Mouse (Mus musculus): ENCODE measurements around the gene Mog. TPM values are rescaled to one million over a fixed set of nuclear protein-coding genes. Genes with fewer than 3 reads are reported as not detected.

Gene Mog
- not detected for total RNA-seq (2021)
- long read RNA-seq, experiment 1, result 0 reads
- long read RNA-seq, experiment 2, result 0 reads

DNA sequence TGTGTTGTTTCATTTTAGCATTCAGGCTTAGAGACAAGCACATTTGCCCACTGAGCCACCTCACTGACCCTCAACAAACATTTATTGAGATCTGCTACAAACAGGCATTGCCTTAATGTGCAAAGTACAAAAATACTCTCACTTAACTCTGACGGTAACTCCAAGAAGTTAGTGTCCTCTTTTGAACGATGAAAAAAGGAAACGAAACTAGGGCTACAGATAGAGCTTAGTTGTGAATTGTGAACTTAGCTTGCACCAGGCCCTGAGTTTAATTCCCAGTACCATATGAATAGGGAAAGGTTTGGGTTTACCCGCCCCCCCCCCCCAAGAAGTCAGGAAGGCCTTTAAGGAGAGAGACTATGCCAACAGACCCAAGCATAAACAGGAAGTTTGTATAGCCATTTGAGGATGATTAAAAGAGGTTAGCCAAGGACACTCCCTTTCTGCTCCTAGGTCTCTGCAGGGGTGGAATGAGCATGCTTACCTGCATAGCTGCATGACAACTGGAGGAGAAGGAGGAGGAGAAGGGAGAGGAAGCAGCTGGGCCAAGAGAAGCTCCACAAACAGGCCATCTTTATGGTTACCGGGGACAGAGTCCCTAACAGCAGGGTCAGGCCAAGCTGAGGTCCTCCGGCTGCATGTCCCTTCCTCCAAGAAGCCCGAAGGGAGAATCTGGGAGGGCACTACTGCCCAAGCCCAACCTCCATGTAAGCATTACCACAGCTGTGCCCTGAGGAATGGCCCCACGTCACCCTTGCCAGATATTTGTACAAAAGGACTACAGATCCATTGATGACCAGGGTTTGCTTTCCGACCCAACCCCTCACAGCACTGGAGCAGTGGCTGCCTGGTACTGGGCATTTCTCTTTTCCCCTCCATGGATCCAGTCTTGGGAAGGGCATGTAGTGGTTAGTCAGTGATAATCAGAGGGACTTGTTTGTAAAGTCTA is at the start of gene Mog:
Gene Mog, minus strand, starts transcription at position 771 of the 949 bp plus-strand sequence.
- no peak for DNase-seq (ENCODE audit: low spot score in 2 of 2)

DNA sequence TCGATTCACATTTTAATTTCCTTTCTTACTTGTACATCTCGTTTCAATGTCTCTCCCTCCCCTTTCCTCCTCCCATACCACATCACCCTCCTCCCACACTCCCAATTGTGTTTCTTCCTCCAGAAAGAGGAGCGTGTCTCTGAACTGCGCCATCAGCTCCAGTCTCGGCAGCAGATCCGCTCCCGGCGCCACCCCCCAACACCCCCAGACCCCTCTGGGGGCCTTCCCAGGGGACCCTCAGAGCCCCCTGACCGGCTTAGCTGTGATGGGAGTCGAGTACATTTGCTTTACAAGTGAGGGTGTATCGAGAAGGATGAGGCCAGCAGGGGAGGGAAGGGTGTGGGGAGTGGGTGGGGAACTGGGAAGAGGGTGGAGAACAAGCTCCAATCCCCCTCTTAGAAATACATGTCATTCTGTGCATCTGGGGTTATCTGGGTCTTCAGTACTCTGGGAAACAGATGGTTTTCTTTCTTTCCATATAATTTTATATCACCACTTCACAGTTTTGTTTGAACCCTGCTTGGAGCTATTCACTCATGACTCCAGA is 49.6 kb upstream of the Mog start:
- DNase-seq (ENCODE audit: low spot score in 2 of 2), result no peak

GRCm38 (mm10) chr17:37072080-37072729 is 49.0 kb upstream of the Mog start:
- DNase-seq (ENCODE audit: low spot score in 2 of 2), result no peak

- no peak for DNase-seq (ENCODE audit: low spot score in 2 of 2)
These were observed 46.9 kb upstream of the Mog start for GRCm38 (mm10) chr17:37070121-37070520.

GRCm38 (mm10) chr17:37067861-37068260 is 44.7 kb upstream of the Mog start:
- DNase-seq (ENCODE audit: low spot score in 2 of 2), result no peak

DNA sequence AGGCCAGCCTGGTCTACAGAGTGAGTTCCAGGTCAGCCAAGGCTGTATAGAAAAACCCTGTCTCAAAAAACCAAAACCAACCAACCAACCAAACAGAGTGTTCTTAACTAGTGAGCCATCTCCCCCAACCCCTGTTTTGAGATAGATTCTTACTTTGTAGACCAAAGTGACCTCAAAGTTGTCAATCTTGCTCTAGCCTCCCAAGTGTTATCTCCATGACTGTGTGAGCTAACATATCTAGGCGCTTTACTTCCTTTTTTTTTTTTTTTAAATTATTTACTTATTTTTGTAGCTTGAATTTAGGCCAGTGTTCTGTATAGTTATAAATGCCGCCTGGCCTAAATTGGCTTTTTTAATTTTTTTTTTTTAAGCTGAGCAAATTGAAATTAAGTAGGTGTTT is 42.8 kb upstream of the Mog start:
- no peak for DNase-seq (ENCODE audit: low spot score in 2 of 2)

DNA sequence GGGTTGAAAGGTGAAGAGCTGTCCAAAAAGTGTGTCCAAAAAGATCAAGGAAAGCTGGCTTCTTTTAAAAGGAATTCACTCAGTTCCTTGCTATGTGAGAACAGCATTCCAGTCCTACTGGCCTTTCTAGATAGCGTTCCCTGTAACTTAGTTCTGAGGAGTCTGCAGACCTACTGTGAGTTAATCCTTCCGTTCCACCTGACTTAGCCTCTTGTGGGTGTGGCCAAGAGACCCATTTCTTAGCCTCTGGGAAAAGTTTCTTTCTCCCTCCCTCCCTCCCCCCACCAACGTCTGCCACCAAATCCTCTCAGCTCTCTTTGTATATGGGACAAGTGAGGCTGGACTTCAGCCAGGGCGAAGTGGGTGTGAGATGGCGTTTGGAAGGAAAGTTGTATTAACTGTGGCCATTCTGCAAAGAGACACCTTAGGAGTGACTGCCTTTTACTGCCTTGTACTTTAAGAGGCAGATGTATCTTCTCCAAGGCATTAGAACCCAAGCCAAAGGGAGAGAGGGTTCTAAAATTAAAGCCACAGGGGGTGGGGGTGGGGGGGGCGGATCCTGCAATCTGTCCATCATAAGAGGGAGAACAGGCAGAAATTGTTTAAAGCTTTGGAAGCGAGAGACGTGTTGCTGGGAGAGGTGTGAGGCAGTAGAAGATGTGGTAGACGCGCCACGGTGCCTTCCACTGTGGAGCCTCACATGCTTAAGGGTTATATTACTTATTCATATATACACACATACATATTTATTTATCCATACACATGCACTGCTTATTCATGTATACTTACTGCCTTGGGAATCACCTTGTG is 40.7 kb upstream of the Mog start:
- DNase-seq (ENCODE audit: low spot score in 2 of 2), result no peak

DNA sequence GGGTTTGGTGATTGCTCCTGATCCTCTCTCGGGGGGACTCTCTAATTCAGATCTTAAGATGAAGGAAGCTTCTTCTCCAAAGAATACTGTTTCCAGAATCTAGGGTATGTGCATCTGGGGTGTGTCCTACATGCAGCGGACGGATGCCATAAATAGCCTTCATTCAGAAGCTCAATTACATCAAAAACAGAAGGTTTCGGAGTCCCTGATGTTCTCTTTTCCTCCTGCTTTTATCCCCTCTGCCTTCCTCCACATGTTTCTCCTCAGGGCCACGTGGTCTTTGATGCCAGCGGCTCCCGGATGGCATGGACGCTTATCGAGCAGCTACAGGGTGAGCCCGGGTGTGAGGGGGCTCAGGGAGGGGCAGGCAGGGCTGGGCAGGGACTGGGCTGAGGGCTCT is 39.9 kb upstream of the Mog start:
- no peak for DNase-seq (ENCODE audit: low spot score in 2 of 2)

- DNase-seq (ENCODE audit: low spot score in 2 of 2), result no peak
These were observed 39.0 kb upstream of the Mog start for GRCm38 (mm10) chr17:37062101-37062641.

DNA sequence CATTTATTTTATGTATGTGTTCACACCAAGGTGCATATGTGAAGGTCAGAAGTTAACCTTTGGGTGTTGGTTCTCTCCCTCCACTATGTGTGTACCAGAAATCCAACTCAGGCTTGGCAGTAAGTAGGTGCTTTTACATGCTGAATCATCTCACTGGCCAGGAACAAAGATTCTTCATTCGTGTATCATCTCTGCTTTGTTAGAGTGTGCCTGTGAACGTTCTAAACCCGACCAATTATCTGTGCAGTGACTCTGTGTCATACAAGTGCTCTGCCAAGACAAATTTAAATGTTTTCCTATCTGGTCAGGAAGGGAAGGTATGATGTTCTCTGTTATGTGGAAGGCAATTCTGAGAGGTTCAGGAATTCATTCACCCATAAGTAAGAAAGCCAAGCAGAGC is 38.2 kb upstream of the Mog start:
- DNase-seq (ENCODE audit: low spot score in 2 of 2), result no peak

DNA sequence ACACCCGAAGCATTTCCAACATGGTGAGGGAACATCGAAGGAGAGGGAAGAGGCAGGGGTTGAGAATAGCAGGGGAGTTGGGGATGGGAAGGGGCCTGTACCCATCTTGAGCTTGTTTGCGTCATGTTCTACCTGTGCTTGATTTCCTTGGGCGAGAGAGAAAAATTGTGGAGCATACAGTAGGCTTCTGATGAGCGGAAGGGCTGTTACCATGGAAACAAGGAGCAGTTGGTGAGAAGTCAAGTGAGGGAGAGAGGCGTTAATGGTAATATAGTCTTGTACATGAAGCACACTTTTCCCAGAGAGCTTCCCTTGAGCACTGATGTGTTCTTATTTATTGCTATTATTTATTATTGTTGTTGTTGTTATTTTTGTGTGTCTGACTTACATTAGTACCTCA is 33.8 kb upstream of the Mog start:
- DNase-seq (ENCODE audit: low spot score in 2 of 2), result no peak

GRCm38 (mm10) chr17:37051745-37052144 is 28.5 kb upstream of the Mog start:
- DNase-seq (ENCODE audit: low spot score in 2 of 2), result no peak

DNA sequence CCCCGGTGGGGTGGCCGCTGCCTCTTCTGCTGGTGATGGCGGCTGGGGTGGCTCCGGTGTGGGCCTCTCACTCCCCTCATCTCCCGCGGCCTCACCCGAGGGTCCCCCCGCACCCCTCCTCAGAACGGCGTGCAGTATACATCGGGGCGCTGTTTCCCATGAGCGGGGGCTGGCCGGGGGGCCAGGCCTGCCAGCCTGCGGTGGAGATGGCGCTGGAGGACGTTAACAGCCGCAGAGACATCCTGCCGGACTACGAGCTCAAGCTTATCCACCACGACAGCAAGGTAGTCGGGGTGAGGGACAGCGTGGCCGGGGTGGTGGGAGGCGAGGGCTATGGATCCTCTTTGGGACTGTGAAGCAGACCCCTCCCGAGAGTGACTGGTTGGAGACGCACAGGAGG is 27.7 kb upstream of the Mog start:
- no peak for DNase-seq (ENCODE audit: low spot score in 2 of 2)

DNA sequence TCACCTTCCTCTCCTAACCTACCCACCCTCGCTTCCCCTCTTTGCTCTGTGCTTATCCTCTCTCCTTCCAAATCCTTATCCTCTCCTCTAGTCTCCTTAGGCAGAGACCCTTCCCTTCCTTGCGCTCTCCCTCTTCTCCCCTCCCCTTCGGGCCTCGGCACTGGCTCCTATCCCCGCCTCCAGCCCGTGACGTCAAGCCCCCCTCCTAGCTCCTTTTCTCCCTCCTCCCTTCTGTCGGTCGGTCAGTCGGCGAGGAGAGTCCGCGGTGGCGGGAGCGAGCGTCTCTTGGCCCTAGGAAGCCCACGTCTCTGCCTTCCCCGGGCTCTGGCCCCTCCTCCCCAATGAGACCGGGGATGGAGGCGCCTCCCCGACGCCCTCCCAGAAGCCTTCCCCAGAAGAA is 27.2 kb upstream of the Mog start:
- DNase-seq (ENCODE audit: low spot score in 2 of 2), result peak; percentile 24 to 27

- peak in 1 of 2 experiments; percentile 34 for DNase-seq (ENCODE audit: low spot score in 2 of 2)
These were observed 26.5 kb upstream of the Mog start for GRCm38 (mm10) chr17:37049570-37050310.

GRCm38 (mm10) chr17:37048383-37048782 is 25.2 kb upstream of the Mog start:
- DNase-seq (ENCODE audit: low spot score in 2 of 2), result no peak

GRCm38 (mm10) chr17:37047981-37048380 is 24.8 kb upstream of the Mog start:
- DNase-seq (ENCODE audit: low spot score in 2 of 2), result no peak

DNA sequence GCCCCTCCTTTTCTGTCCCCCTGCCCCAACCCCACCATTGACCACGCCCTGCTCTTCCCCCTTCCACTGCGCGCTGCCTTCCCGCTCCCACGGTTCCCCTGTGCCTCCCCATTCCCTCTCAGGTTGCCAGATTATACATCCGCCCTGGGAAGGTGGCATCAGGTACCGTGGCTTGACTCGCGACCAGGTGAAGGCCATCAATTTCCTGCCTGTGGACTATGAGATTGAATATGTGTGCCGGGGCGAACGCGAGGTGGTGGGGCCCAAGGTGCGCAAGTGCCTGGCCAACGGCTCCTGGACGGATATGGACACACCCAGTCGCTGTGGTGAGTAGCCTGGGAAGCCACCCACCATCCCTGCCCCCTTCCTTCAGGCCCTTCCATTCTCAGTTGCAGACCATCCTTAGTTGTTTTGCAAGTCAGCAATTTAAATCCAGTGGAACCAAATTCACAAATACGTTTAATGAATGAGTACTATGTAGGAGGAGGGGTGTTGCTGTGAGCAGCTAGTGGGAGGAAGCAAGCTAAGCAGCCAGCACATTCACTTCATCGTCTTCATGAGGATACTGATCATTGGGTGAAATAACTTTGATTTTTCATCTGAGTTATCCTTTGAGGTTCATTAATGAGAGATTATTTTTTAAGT is 24.3 kb upstream of the Mog start:
- DNase-seq (ENCODE audit: low spot score in 2 of 2), result no peak

- peak in 1 of 2 experiments; percentile 24 for DNase-seq (ENCODE audit: low spot score in 2 of 2)
These were observed 23.3 kb upstream of the Mog start for GRCm38 (mm10) chr17:37046312-37047112.

Measured in adrenal gland, postnatal 4 days (tissue).